Mouse (Mus musculus): ENCODE measurements around the gene Gm17018. TPM values are rescaled to one million over a fixed set of nuclear protein-coding genes. Genes with fewer than 3 reads are reported as not detected.

Gm17018 gene
- polyA plus RNA-seq, 1 experiment from 2014 or later, result 63.4 TPM

GRCm38 (mm10) chr19:45565925-45566715, 5.7 kb downstream of the Gm17018 start:
- no peak for DNase-seq (ENCODE audit: low spot score)
- Histone ChIP-seq H3K36me3 (ENCODE audit: control insufficient read depth, insufficient read depth, low read length) (no peaks in the 10 kb centered on the region), H3K4me2 (replicated peaks; ENCODE audit: low read depth, low read length) (no peak overlapping the region), H3K27me3 (ENCODE audit: control insufficient read depth, insufficient read depth, low read length) (no peaks in the 10 kb centered on the region), H3K9ac (ENCODE audit: low read depth, low read length) (no peak overlapping the region), H3K4me3 (ENCODE audit: low read depth, low read length) (no peak overlapping the region), H3K9me3 (ENCODE audit: control insufficient read depth, low read length) (no peaks in the 10 kb centered on the region), H3K27ac (ENCODE audit: low read depth, low read length) (no peak overlapping the region), H3K4me1 (replicated peaks; ENCODE audit: control insufficient read depth, insufficient read depth, low read length) (no peaks in the 10 kb centered on the region)
- 67% methylated on average over 15 of the region's 15 CpGs for whole genome bisulfite sequencing
- ATAC-seq (ENCODE audit: low FRiP score), result no peak

- Histone ChIP-seq H3K4me1 (replicated peaks; ENCODE audit: control insufficient read depth, insufficient read depth, low read length) (no peaks in the 10 kb centered on the region), H3K36me3 (ENCODE audit: control insufficient read depth, insufficient read depth, low read length) (no peaks in the 10 kb centered on the region), H3K4me3 (ENCODE audit: low read depth, low read length) (no peak overlapping the region), H3K27ac (ENCODE audit: low read depth, low read length) (no peak overlapping the region; the same call in 1 of the 2 replicates), H3K9me3 (ENCODE audit: control insufficient read depth, low read length) (no peaks in the 10 kb centered on the region), H3K9ac (ENCODE audit: low read depth, low read length) (no peak overlapping the region), H3K4me2 (replicated peaks; ENCODE audit: low read depth, low read length) (no peak overlapping the region), H3K27me3 (ENCODE audit: control insufficient read depth, insufficient read depth, low read length) (no peaks in the 10 kb centered on the region)
- no peak for ATAC-seq (ENCODE audit: low FRiP score)
- DNase-seq (ENCODE audit: low spot score), result no peak
- WGBS, result 38% methylated on average over 14 of the region's 14 CpGs
These were observed 7.0 kb downstream of the Gm17018 start for GRCm38 (mm10) chr19:45567367-45567766.

GRCm38 (mm10) chr19:45573033-45573432, 12.6 kb downstream of the Gm17018 start:
- Histone ChIP-seq H3K4me1 (replicated peaks; ENCODE audit: control insufficient read depth, insufficient read depth, low read length) (peaks cover 5% of the 10 kb centered on the region; the same call in 1 of the 2 replicates), H3K9me3 (ENCODE audit: control insufficient read depth, low read length) (no peaks in the 10 kb centered on the region), H3K4me2 (replicated peaks; ENCODE audit: low read depth, low read length) (no peak overlapping the region), H3K27me3 (ENCODE audit: control insufficient read depth, insufficient read depth, low read length) (peaks cover 2% of the 10 kb centered on the region), H3K4me3 (ENCODE audit: low read depth, low read length) (no peak overlapping the region), H3K9ac (ENCODE audit: low read depth, low read length) (no peak overlapping the region), H3K27ac (ENCODE audit: low read depth, low read length) (no peak overlapping the region), H3K36me3 (ENCODE audit: control insufficient read depth, insufficient read depth, low read length) (no peaks in the 10 kb centered on the region)
- 84% methylated on average over 6 of the region's 6 CpGs for WGBS
- DNase-seq (ENCODE audit: low spot score), result no peak
- ATAC-seq (ENCODE audit: low FRiP score), result no peak

- 29% methylated on average over 6 of the region's 6 CpGs for WGBS
These were observed 13.4 kb downstream of the Gm17018 start for GRCm38 (mm10) chr19:45573861-45574267.

GRCm38 (mm10) chr19:45574339-45574898, 14.0 kb downstream of the Gm17018 start:
- DNase-seq (ENCODE audit: low spot score) (no peak), ATAC-seq (ENCODE audit: low FRiP score) (no peak)
- peaks cover 5% of the 10 kb centered on the region; the same call in 1 of the 2 replicates for H3K4me1 ChIP-seq (replicated peaks; ENCODE audit: control insufficient read depth, insufficient read depth, low read length)
- WGBS, result 79% methylated on average over 7 of the region's 7 CpGs
- H3K9me3 ChIP-seq (ENCODE audit: control insufficient read depth, low read length), result no peaks in the 10 kb centered on the region
- H3K27me3 ChIP-seq (ENCODE audit: control insufficient read depth, insufficient read depth, low read length), result peaks cover 2% of the 10 kb centered on the region
- H3K4me2 ChIP-seq (replicated peaks; ENCODE audit: low read depth, low read length), result no peak overlapping the region
- no peak overlapping the region for H3K27ac ChIP-seq (ENCODE audit: low read depth, low read length)
- H3K4me3 ChIP-seq (ENCODE audit: low read depth, low read length), result no peak overlapping the region
- no peak overlapping the region for H3K9ac ChIP-seq (ENCODE audit: low read depth, low read length)
- 0 out of 2 replicates have a peak, but pooled peaks cover 2% of the 10 kb centered on the region for H3K36me3 ChIP-seq (ENCODE audit: control insufficient read depth, insufficient read depth, low read length)

More at GRCm38 (mm10) chr19:45573861-45574267, 13.4 kb downstream of the Gm17018 start:
- Histone ChIP-seq H3K4me1 (replicated peaks; ENCODE audit: control insufficient read depth, insufficient read depth, low read length) (peaks cover 5% of the 10 kb centered on the region; the same call in 1 of the 2 replicates), H3K4me3 (ENCODE audit: low read depth, low read length) (no peak overlapping the region), H3K9ac (ENCODE audit: low read depth, low read length) (no peak overlapping the region), H3K27ac (ENCODE audit: low read depth, low read length) (no peak overlapping the region), H3K27me3 (ENCODE audit: control insufficient read depth, insufficient read depth, low read length) (peaks cover 2% of the 10 kb centered on the region), H3K4me2 (replicated peaks; ENCODE audit: low read depth, low read length) (no peak overlapping the region), H3K9me3 (ENCODE audit: control insufficient read depth, low read length) (no peaks in the 10 kb centered on the region), H3K36me3 (ENCODE audit: control insufficient read depth, insufficient read depth, low read length) (0 out of 2 replicates have a peak, but pooled peaks cover 2% of the 10 kb centered on the region)
- peak; percentile 74 for DNase-seq (ENCODE audit: low spot score)
- ATAC-seq (ENCODE audit: low FRiP score), result 0 out of 2 replicates have a peak, but pooled peaks have one; percentile 33

- WGBS, result 60% methylated on average over 19 of the region's 19 CpGs
- Histone ChIP-seq H3K27me3 (ENCODE audit: control insufficient read depth, insufficient read depth, low read length) (peaks cover 2% of the 10 kb centered on the region), H3K9ac (ENCODE audit: low read depth, low read length) (no peak overlapping the region), H3K36me3 (ENCODE audit: control insufficient read depth, insufficient read depth, low read length) (0 out of 2 replicates have a peak, but pooled peaks cover 2% of the 10 kb centered on the region), H3K9me3 (ENCODE audit: control insufficient read depth, low read length) (no peaks in the 10 kb centered on the region), H3K4me1 (replicated peaks; ENCODE audit: control insufficient read depth, insufficient read depth, low read length) (peaks cover 5% of the 10 kb centered on the region; the same call in 1 of the 2 replicates), H3K4me2 (replicated peaks; ENCODE audit: low read depth, low read length) (no peak overlapping the region), H3K27ac (ENCODE audit: low read depth, low read length) (no peak overlapping the region), H3K4me3 (ENCODE audit: low read depth, low read length) (no peak overlapping the region)
- ATAC-seq (ENCODE audit: low FRiP score), result no peak
- DNase-seq (ENCODE audit: low spot score), result no peak
These were observed 14.7 kb downstream of the Gm17018 start for GRCm38 (mm10) chr19:45574941-45575631.

- 9% methylated on average over 8 of the region's 8 CpGs for WGBS
- Histone ChIP-seq H3K27me3 (ENCODE audit: control insufficient read depth, insufficient read depth, low read length) (peaks cover 2% of the 10 kb centered on the region), H3K27ac (ENCODE audit: low read depth, low read length) (no peak overlapping the region), H3K4me2 (replicated peaks; ENCODE audit: low read depth, low read length) (no peak overlapping the region), H3K9me3 (ENCODE audit: control insufficient read depth, low read length) (no peaks in the 10 kb centered on the region), H3K9ac (ENCODE audit: low read depth, low read length) (no peak overlapping the region), H3K36me3 (ENCODE audit: control insufficient read depth, insufficient read depth, low read length) (0 out of 2 replicates have a peak, but pooled peaks cover 2% of the 10 kb centered on the region), H3K4me3 (ENCODE audit: low read depth, low read length) (no peak overlapping the region), H3K4me1 (replicated peaks; ENCODE audit: control insufficient read depth, insufficient read depth, low read length) (peaks cover 8% of the 10 kb centered on the region; the same call in 1 of the 2 replicates)
- ATAC-seq (ENCODE audit: low FRiP score), result no peak
- DNase-seq (ENCODE audit: low spot score), result no peak
These were observed 15.2 kb downstream of the Gm17018 start for GRCm38 (mm10) chr19:45575632-45576001.

GRCm38 (mm10) chr19:45577141-45577750, 16.8 kb downstream of the Gm17018 start:
- Histone ChIP-seq H3K4me2 (replicated peaks; ENCODE audit: low read depth, low read length) (no peak overlapping the region), H3K9ac (ENCODE audit: low read depth, low read length) (no peak overlapping the region), H3K27ac (ENCODE audit: low read depth, low read length) (no peak overlapping the region), H3K4me1 (replicated peaks; ENCODE audit: control insufficient read depth, insufficient read depth, low read length) (peaks cover 11% of the 10 kb centered on the region; the same call in 1 of the 2 replicates), H3K27me3 (ENCODE audit: control insufficient read depth, insufficient read depth, low read length) (peaks cover 2% of the 10 kb centered on the region), H3K4me3 (ENCODE audit: low read depth, low read length) (no peak overlapping the region), H3K9me3 (ENCODE audit: control insufficient read depth, low read length) (no peaks in the 10 kb centered on the region), H3K36me3 (ENCODE audit: control insufficient read depth, insufficient read depth, low read length) (0 out of 2 replicates have a peak, but pooled peaks cover 2% of the 10 kb centered on the region)
- DNase-seq (ENCODE audit: low spot score), result no peak
- 86% methylated on average over 14 of the region's 14 CpGs for WGBS
- no peak for ATAC-seq (ENCODE audit: low FRiP score)
